Mouse (Mus musculus) embryo, embryonic 11 days (tissue): ENCODE measurements around the gene Cox16.
"Not testable (repeated sequence)": the region's sequence is repeated elsewhere in the genome, so short reads cannot be mapped to it uniquely, and the experiment has no call there.

ENCODE experiments used
- DNase-seq: peaks from one replicate; pipeline ENCODE4 v3.0.0-alpha.2; 2015

Cox16 gene

GRCm38 (mm10) chr12:81484727-81485191 is at the start of gene Cox16:
Gene Cox16 (minus strand): TSS chr12:81485127.
- DNase-seq, result peak; percentile 92

GRCm38 (mm10) chr12:81533029-81533419 is 48.1 kb upstream of the Cox16 start:
- DNase-seq, result no peak

GRCm38 (mm10) chr12:81532316-81533028 is 47.5 kb upstream of the Cox16 start, which contains the start of the genes Gm20498 and Synj2bp:
Gene Gm20498 (minus strand): TSS chr12:81532905.
Gene Synj2bp (minus strand): TSS chr12:81532911.
- peak; percentile 93 for DNase-seq

- DNase-seq, result not testable (repeated sequence)
These were observed 45.7 kb upstream of the Cox16 start for GRCm38 (mm10) chr12:81530587-81530986.

- not testable (repeated sequence) for DNase-seq
These were observed 12.0 kb upstream of the Cox16 start for GRCm38 (mm10) chr12:81496906-81497305.

- no peak for DNase-seq
These were observed 5.6 kb upstream of the Cox16 start for GRCm38 (mm10) chr12:81490491-81490890.

GRCm38 (mm10) chr12:81485311-81485710 is 384 bp upstream of the Cox16 start:
- no peak for DNase-seq

GRCm38 (mm10) chr12:81484212-81484611 is 715 bp downstream of the Cox16 start:
- DNase-seq, result no peak

- DNase-seq, result peak; percentile 78
These were observed 1.3 kb downstream of the Cox16 start for GRCm38 (mm10) chr12:81483656-81484055.

GRCm38 (mm10) chr12:81459051-81459450 is 25.9 kb downstream of the Cox16 start:
- not testable (repeated sequence) for DNase-seq

- DNase-seq, result not testable (repeated sequence)
These were observed 45.9 kb downstream of the Cox16 start for GRCm38 (mm10) chr12:81438985-81439384.

- DNase-seq, result not testable (repeated sequence)
These were observed 50.1 kb downstream of the Cox16 start for GRCm38 (mm10) chr12:81434778-81435177.

- DNase-seq, result no peak
These were observed 63.1 kb downstream of the Cox16 start, which contains the start of gene Adam4 for GRCm38 (mm10) chr12:81421846-81422245. Gene Adam4 (minus strand): TSS chr12:81421946.

- no peak for DNase-seq
These were observed 71.7 kb downstream of the Cox16 start for GRCm38 (mm10) chr12:81413211-81413610.

- no peak for DNase-seq
These were observed 76.0 kb downstream of the Cox16 start for GRCm38 (mm10) chr12:81408966-81409365.

GRCm38 (mm10) chr12:81402187-81402586 is 82.7 kb downstream of the Cox16 start:
- DNase-seq, result peak; percentile 70

- not testable (repeated sequence) for DNase-seq
These were observed 105.6 kb downstream of the Cox16 start, which contains the start of gene Gm4787 for GRCm38 (mm10) chr12:81379364-81379763. Gene Gm4787 (minus strand): TSS chr12:81379464.

GRCm38 (mm10) chr12:81333841-81334240 is 151.1 kb downstream of the Cox16 start:
- DNase-seq, result no peak

GRCm38 (mm10) chr12:81332875-81333421 is 152.0 kb downstream of the Cox16 start, which contains the start of gene Slc8a3:
Gene Slc8a3 (minus strand): TSS chr12:81333180.
- DNase-seq, result peak; percentile 71

GRCm38 (mm10) chr12:81331937-81332874 is 152.7 kb downstream of the Cox16 start:
- peak; percentile 76 for DNase-seq

GRCm38 (mm10) chr12:81331046-81331638 is 153.8 kb downstream of the Cox16 start:
- peak; percentile 21 for DNase-seq

- DNase-seq, result no peak
These were observed 159.9 kb downstream of the Cox16 start for GRCm38 (mm10) chr12:81324991-81325390.
